Mouse (Mus musculus): ENCODE measurements at regions not wholly inside any gene's neighbourhood (a gene's known extent, or its start where the extent isn't known, plus 50 kb on each side); places are given as distances from the start of the nearest gene placed in this dataset.

DNA sequence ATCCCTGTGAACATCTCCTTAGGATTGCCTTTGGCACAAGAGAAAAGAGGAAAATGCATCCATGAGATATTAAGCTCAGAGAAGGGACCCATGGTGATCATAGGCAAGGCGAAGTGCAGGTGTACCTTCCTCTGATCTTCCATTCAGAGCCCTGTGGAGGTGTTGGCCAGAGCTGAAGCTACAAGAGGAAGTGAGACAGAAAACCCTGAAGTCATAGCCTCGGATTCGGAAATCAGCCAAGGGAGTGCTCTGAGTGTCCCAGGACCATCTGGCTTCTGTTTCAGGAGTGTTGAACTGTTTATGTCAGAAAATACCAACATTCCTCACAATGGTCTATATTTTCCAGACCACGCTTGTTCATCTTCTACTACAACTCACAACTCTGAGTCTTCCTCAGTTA is 271.6 kb downstream of the Ccser2 start:
- Histone ChIP-seq H3K4me2 (replicated peaks; ENCODE audit: low read depth) (no peak overlapping the region), H3K27ac (replicated peaks) (no peak overlapping the region), H3K27me3 (ENCODE audit: control insufficient read depth, insufficient read depth, low read length) (no peaks in the 10 kb centered on the region), H3K4me3 (ENCODE audit: low read depth, low read length) (no peak overlapping the region), H3K9ac (ENCODE audit: low read length) (no peak overlapping the region), H3K4me1 (replicated peaks; ENCODE audit: control insufficient read depth, insufficient read depth) (no peaks in the 10 kb centered on the region), H3K36me3 (ENCODE audit: control insufficient read depth, insufficient read depth, low read length) (no peaks in the 10 kb centered on the region), H3K9me3 (ENCODE audit: control insufficient read depth, low read length) (no peaks in the 10 kb centered on the region)
- TF ChIP-seq CTCF (IDR thresholded peaks at IDR 0.05; ENCODE audit: low read depth) (no peak), EP300 (optimal IDR thresholded peaks at IDR 0.05) (no peak)
- no peak for ATAC-seq (ENCODE audit: low FRiP score, low TSS enrichment)
- 66% methylated on average over 4 of the region's 4 CpGs for WGBS
- no peak for DNase-seq (ENCODE audit: low spot score)

DNA sequence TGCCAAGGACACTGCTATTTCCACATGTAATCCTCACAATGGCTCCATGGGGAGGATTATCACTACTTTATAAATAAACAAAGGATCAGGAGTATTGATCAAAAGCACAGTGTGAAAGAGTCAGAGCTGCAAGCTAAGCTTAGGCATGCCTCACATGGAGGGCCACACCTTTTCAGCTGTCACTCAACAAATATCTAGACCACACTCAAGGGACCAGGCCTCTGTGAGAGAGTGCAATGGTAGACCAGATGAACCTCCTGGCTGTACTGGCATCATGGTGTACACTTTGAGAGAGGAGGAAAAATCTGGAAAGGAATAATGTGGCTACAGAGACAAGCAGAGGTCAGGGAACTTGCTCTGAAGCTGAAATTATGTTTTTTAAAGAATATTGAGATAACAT is 276.6 kb downstream of the Ccser2 start:
- ATAC-seq (ENCODE audit: low FRiP score, low TSS enrichment) (no peak), DNase-seq (ENCODE audit: low spot score) (no peak)
- TF ChIP-seq EP300 (optimal IDR thresholded peaks at IDR 0.05) (no peak), CTCF (IDR thresholded peaks at IDR 0.05; ENCODE audit: low read depth) (no peak)
- no peak overlapping the region for H3K4me2 ChIP-seq (replicated peaks; ENCODE audit: low read depth)
- H3K9ac ChIP-seq (ENCODE audit: low read length), result no peak overlapping the region
- no peaks in the 10 kb centered on the region for H3K9me3 ChIP-seq (ENCODE audit: control insufficient read depth, low read length)
- H3K4me3 ChIP-seq (ENCODE audit: low read depth, low read length), result no peak overlapping the region
- no peaks in the 10 kb centered on the region for H3K4me1 ChIP-seq (replicated peaks; ENCODE audit: control insufficient read depth, insufficient read depth)
- H3K36me3 ChIP-seq (ENCODE audit: control insufficient read depth, insufficient read depth, low read length), result no peaks in the 10 kb centered on the region
- H3K27ac ChIP-seq (replicated peaks), result no peak overlapping the region
- H3K27me3 ChIP-seq (ENCODE audit: control insufficient read depth, insufficient read depth, low read length), result no peaks in the 10 kb centered on the region

DNA sequence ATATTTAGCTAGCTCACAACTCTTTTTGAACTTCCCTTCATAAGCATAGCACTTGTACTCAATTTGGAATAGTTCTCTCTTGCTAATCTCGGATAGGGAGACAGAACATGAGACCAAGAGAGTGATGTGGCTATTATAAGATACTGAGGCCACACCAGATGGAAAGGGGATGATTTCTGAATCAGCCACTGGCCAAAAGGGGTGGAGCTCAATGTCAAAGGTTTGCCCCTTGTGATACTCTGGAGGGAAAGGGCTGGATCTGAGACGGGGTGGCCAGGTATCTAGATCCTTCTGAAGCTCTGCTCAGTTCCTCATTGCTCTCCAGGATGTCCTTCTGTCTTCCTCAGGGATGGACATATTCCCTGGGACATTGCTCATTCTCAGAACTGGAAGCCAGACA is 277.6 kb downstream of the Ccser2 start:
- H3K9me3 ChIP-seq (ENCODE audit: control insufficient read depth, low read length), result no peaks in the 10 kb centered on the region
- no peak for TF ChIP-seq EP300 (optimal IDR thresholded peaks at IDR 0.05)
- TF ChIP-seq CTCF (IDR thresholded peaks at IDR 0.05; ENCODE audit: low read depth), result no peak
- no peaks in the 10 kb centered on the region for H3K36me3 ChIP-seq (ENCODE audit: control insufficient read depth, insufficient read depth, low read length)
- 67% methylated on average over 2 of the region's 2 CpGs for WGBS
- no peaks in the 10 kb centered on the region for H3K27me3 ChIP-seq (ENCODE audit: control insufficient read depth, insufficient read depth, low read length)
- no peak overlapping the region for H3K4me2 ChIP-seq (replicated peaks; ENCODE audit: low read depth)
- ATAC-seq (ENCODE audit: low FRiP score, low TSS enrichment) (no peak), DNase-seq (ENCODE audit: low spot score) (no peak)
- H3K27ac ChIP-seq (replicated peaks), result no peak overlapping the region
- H3K9ac ChIP-seq (ENCODE audit: low read length), result no peak overlapping the region
- no peak overlapping the region for H3K4me3 ChIP-seq (ENCODE audit: low read depth, low read length)
- H3K4me1 ChIP-seq (replicated peaks; ENCODE audit: control insufficient read depth, insufficient read depth), result no peaks in the 10 kb centered on the region

DNA sequence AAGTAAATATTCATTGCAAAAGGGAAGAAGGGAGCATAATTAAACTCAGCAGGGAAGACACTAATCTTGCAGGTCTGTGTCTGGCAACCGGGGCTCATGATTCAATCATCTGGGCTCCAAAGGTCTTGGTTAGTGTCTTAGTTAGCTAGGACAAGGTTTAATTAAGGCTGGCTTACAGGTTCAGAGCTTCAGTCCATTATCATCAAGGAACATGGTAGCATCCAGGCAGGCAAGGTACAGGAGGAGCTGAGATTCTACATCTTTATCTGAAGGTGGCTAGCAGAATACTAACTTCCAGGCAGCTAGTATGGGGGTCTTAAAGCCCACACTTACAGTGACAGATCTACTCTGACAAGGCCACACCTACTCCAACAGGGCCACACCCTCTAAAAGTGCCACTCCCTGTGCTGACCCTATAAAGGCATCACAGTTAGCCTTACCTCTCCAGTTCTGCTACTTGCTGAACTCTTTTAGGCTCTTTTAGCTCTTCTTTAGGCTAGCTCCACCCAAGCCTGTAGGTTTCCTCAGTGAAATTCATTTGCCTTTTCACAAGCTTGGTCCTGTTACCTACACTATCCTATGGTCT is 309.8 kb downstream of the Ccser2 start:
- H3K27ac ChIP-seq (replicated peaks), result no peak overlapping the region
- no peak overlapping the region for H3K4me3 ChIP-seq (ENCODE audit: low read depth, low read length)
- TF ChIP-seq EP300 (optimal IDR thresholded peaks at IDR 0.05) (no peak), CTCF (IDR thresholded peaks at IDR 0.05; ENCODE audit: low read depth) (no peak)
- H3K36me3 ChIP-seq (ENCODE audit: control insufficient read depth, insufficient read depth, low read length), result no peaks in the 10 kb centered on the region
- H3K27me3 ChIP-seq (ENCODE audit: control insufficient read depth, insufficient read depth, low read length), result no peaks in the 10 kb centered on the region
- WGBS, result 87% methylated on average over 1 of the region's 1 CpGs
- H3K4me2 ChIP-seq (replicated peaks; ENCODE audit: low read depth), result no peak overlapping the region
- ATAC-seq (ENCODE audit: low FRiP score, low TSS enrichment) (no peak), DNase-seq (ENCODE audit: low spot score) (no peak)
- no peaks in the 10 kb centered on the region for H3K4me1 ChIP-seq (replicated peaks; ENCODE audit: control insufficient read depth, insufficient read depth)
- no peaks in the 10 kb centered on the region for H3K9me3 ChIP-seq (ENCODE audit: control insufficient read depth, low read length)
- H3K9ac ChIP-seq (ENCODE audit: low read length), result no peak overlapping the region

DNA sequence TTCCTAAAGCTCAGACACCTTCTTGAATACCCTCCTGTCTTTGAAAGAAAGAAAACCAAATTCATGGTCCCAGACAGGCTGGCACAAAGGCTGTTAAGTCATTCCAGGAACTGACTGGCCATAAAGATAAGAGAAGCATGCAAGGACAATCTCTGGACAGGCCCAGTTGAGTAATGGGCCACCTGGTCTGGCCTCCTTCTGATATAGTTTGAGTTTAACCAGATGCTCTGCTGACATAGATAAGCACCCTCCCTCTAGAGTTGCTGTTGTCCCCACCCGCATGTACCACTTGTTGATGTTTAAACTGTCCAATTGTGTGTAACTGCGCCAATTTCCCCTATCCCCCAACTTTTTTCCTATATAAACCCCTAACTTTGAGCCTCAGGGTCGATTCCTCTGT is 310.4 kb downstream of the Ccser2 start:
- Histone ChIP-seq H3K27ac (replicated peaks) (no peak overlapping the region), H3K27me3 (ENCODE audit: control insufficient read depth, insufficient read depth, low read length) (no peaks in the 10 kb centered on the region), H3K9me3 (ENCODE audit: control insufficient read depth, low read length) (no peaks in the 10 kb centered on the region), H3K4me2 (replicated peaks; ENCODE audit: low read depth) (no peak overlapping the region), H3K36me3 (ENCODE audit: control insufficient read depth, insufficient read depth, low read length) (no peaks in the 10 kb centered on the region), H3K4me1 (replicated peaks; ENCODE audit: control insufficient read depth, insufficient read depth) (no peaks in the 10 kb centered on the region), H3K9ac (ENCODE audit: low read length) (no peak overlapping the region), H3K4me3 (ENCODE audit: low read depth, low read length) (no peak overlapping the region)
- no peak for TF ChIP-seq EP300 (optimal IDR thresholded peaks at IDR 0.05)
- TF ChIP-seq CTCF (IDR thresholded peaks at IDR 0.05; ENCODE audit: low read depth), result no peak
- DNase-seq (ENCODE audit: low spot score), result no peak
- ATAC-seq (ENCODE audit: low FRiP score, low TSS enrichment), result no peak
- 72% methylated on average over 3 of the region's 3 CpGs for WGBS

DNA sequence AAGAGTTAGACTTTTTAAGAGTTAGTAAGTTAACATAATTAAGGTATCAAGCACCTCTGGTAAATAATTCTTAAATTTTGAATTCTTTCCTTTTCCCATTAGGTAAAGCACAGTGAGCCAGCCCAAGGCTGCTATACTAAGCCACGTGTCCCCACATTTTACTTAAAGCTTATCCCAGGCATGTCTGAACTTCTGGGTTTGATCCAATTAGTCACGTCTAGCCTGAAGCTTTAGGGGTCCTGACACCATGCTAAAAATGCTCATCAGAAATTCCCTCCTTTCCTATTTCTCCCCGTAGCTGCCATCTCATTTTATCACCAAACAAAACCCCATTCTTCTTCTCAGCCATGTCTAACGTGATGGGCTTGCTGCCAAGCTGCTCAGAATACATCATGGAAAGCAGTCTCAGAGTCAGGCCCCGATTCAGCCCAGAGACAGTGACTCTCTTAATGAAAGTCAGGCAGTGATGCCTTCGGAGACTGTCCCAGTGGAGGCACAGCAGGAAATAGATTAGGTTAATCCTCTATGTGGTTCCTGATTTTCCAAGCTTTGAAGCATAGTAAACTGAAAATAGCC is 315.5 kb downstream of the Ccser2 start:
- Histone ChIP-seq H3K4me1 (replicated peaks; ENCODE audit: control insufficient read depth, insufficient read depth) (no peaks in the 10 kb centered on the region), H3K27ac (replicated peaks) (no peak overlapping the region), H3K4me3 (ENCODE audit: low read depth, low read length) (no peak overlapping the region), H3K36me3 (ENCODE audit: control insufficient read depth, insufficient read depth, low read length) (no peaks in the 10 kb centered on the region), H3K27me3 (ENCODE audit: control insufficient read depth, insufficient read depth, low read length) (no peaks in the 10 kb centered on the region), H3K9me3 (ENCODE audit: control insufficient read depth, low read length) (no peaks in the 10 kb centered on the region), H3K9ac (ENCODE audit: low read length) (no peak overlapping the region), H3K4me2 (replicated peaks; ENCODE audit: low read depth) (no peak overlapping the region)
- WGBS, result 36% methylated on average over 6 of the region's 6 CpGs
- TF ChIP-seq CTCF (IDR thresholded peaks at IDR 0.05; ENCODE audit: low read depth) (no peak), EP300 (optimal IDR thresholded peaks at IDR 0.05) (no peak)
- ATAC-seq (ENCODE audit: low FRiP score, low TSS enrichment) (no peak), DNase-seq (ENCODE audit: low spot score) (no peak)

All from stomach, postnatal 0 days (tissue).